Mouse (Mus musculus) right cerebral cortex, postnatal 14 days (tissue): ENCODE measurements around the gene Gpr107.
"Not testable (repeated sequence)": the region's sequence is repeated elsewhere in the genome, so short reads cannot be mapped to it uniquely, and the experiment has no call there.

Experiments used
- DNase-seq: peaks from one replicate; pipeline ENCODE4 v3.0.0; 2022

Gene Gpr107

GRCm38 (mm10) chr2:31161620-31162019 lies 9.5 kb downstream of the Gpr107 start:
- DNase-seq = no peak

- no peak for DNase-seq
These were observed 11.4 kb downstream of the Gpr107 start for GRCm38 (mm10) chr2:31163361-31164118.

GRCm38 (mm10) chr2:31164841-31165455 lies 12.8 kb downstream of the Gpr107 start:
- DNase-seq = peak; percentile 15

GRCm38 (mm10) chr2:31165529-31165928 lies 13.4 kb downstream of the Gpr107 start:
- DNase-seq = no peak

GRCm38 (mm10) chr2:31167571-31167970 lies 15.5 kb downstream of the Gpr107 start:
- not testable (repeated sequence) for DNase-seq

- no peak for DNase-seq
These were observed 16.9 kb downstream of the Gpr107 start for GRCm38 (mm10) chr2:31169001-31169400.

GRCm38 (mm10) chr2:31170164-31170563 lies 18.0 kb downstream of the Gpr107 start:
- DNase-seq = no peak

- no peak for DNase-seq
These were observed 19.9 kb downstream of the Gpr107 start for GRCm38 (mm10) chr2:31172001-31172400.

- DNase-seq = no peak
These were observed 20.4 kb downstream of the Gpr107 start for GRCm38 (mm10) chr2:31172536-31172935.

GRCm38 (mm10) chr2:31173290-31173689 lies 21.2 kb downstream of the Gpr107 start:
- no peak for DNase-seq

GRCm38 (mm10) chr2:31178593-31178992 lies 26.5 kb downstream of the Gpr107 start:
- not testable (repeated sequence) for DNase-seq

GRCm38 (mm10) chr2:31179471-31179870 lies 27.4 kb downstream of the Gpr107 start:
- DNase-seq = no peak

- DNase-seq = no peak
These were observed 28.0 kb downstream of the Gpr107 start for GRCm38 (mm10) chr2:31180081-31180551.

- DNase-seq = no peak
These were observed 30.7 kb downstream of the Gpr107 start for GRCm38 (mm10) chr2:31182786-31183330.

GRCm38 (mm10) chr2:31183830-31184229 lies 31.7 kb downstream of the Gpr107 start:
- no peak for DNase-seq

- DNase-seq = no peak
These were observed 36.6 kb downstream of the Gpr107 start for GRCm38 (mm10) chr2:31188691-31189090.

GRCm38 (mm10) chr2:31189654-31190053 lies 37.5 kb downstream of the Gpr107 start:
- no peak for DNase-seq

GRCm38 (mm10) chr2:31191765-31192164 lies 39.6 kb downstream of the Gpr107 start:
- no peak for DNase-seq

- DNase-seq = no peak
These were observed 42.4 kb downstream of the Gpr107 start for GRCm38 (mm10) chr2:31194356-31195021.

- no peak for DNase-seq
These were observed 46.5 kb downstream of the Gpr107 start for GRCm38 (mm10) chr2:31198621-31199020.

GRCm38 (mm10) chr2:31200051-31200450 lies 47.9 kb downstream of the Gpr107 start:
- DNase-seq = no peak

- no peak for DNase-seq
These were observed 49.7 kb downstream of the Gpr107 start for GRCm38 (mm10) chr2:31201851-31202250.

- DNase-seq = no peak
These were observed 50.2 kb downstream of the Gpr107 start for GRCm38 (mm10) chr2:31202357-31202756.

GRCm38 (mm10) chr2:31202956-31203355 lies 50.8 kb downstream of the Gpr107 start:
- no peak for DNase-seq
